Mouse (Mus musculus): ENCODE data around the gene Psme4. TPM values are rescaled to one million over a fixed set of nuclear protein-coding genes. Genes with fewer than 3 reads are reported as not detected.

Psme4 gene
- total RNA-seq (2014; rRNA removed), result 34.5 and 37.7 TPM in 2 replicates
- 10.2 and 11.1 TPM in 2 replicates for polyA plus RNA-seq (2015; fragmentation: Nextera tagmentation; extraction: Ambion mirVana)

DNA sequence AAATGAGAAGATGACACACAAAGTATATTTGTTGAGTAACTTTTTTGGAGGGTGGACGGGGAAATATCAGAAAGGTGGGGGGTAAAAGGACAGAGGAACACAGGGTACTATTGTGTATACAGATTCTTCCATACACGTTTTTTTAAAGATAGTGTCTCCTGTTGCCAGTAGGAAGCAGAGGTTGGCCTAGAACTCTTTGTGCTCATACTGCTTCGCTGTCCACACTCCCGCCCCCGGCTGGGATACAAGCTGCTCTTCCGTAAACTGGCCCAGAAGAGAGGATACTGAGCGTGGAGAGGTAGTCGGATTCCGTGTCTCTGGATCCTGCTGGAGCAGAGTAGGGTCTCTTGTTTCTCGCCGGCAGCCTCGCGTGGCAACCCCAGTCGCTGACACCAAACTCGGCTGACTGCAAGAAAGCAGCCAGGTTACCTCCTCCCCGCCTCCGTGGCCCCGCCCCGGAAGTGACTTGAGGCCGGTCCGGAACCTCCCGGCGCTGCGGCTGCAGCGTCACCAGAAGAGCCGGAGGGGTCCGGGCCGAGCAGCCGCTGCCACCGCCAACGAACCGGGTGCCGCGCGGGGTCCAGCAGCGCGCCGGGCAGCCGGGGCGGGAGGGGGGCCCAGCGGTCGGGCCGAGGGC lies at the start of gene Psme4:
TSS of gene Psme4 (plus strand) at position 460 of the 637 bp plus-strand sequence.
- ATAC-seq, result peak; percentile 99
- no peaks in the 10 kb centered on the region for H3K36me3 ChIP-seq (ENCODE audit: insufficient read depth, low read length)
- no peaks in the 10 kb centered on the region for H3K27me3 ChIP-seq (ENCODE audit: insufficient read depth, low read length)
- H3K9me3 ChIP-seq (ENCODE audit: low read length), result no peaks in the 10 kb centered on the region
- H3K9ac ChIP-seq (replicated peaks; ENCODE audit: low read length), result peak within 1 kb of the TSS; percentile 98
- peak; percentile 97 for DNase-seq (ENCODE audit: low spot score)
- TF ChIP-seq CTCF (IDR thresholded peaks at IDR 0.05; ENCODE audit: low read depth), result no peak
- WGBS, result under 1% methylated on average over 37 of the region's 43 CpGs
- H3K4me2 ChIP-seq (ENCODE audit: low read depth, low read length), result peak within 1 kb of the TSS; percentile 64
- peak within 1 kb of the TSS; percentile 100 for H3K4me3 ChIP-seq (ENCODE audit: low read length)
- H3K27ac ChIP-seq, result peak within 1 kb of the TSS; percentile 96
- H3K4me1 ChIP-seq (ENCODE audit: insufficient read depth, low read length), result peaks cover 4% of the 10 kb centered on the region

DNA sequence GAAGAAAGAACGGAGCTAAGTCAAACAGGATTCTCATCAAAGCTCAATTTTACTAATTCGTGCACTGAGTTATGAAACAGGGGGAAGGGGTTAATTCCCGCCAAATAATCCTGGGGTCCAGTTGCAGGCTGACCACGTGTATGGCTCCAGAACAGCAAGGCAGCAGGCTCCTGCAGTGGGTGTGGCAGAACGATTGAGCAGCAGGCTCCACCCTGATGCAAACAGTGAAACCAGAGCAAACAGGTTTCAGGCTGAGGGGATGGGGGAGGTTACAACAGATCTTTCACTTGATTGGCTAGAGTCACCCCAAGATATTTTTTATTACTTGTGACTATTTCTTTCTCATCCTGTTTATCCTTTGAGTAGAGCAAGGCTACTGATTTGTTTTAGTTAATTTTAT lies 48.1 kb upstream of the Psme4 start:
- H3K9ac ChIP-seq (replicated peaks; ENCODE audit: low read length), result no peak overlapping the region
- TF ChIP-seq CTCF (IDR thresholded peaks at IDR 0.05; ENCODE audit: low read depth), result no peak
- no peaks in the 10 kb centered on the region for H3K36me3 ChIP-seq (ENCODE audit: insufficient read depth, low read length)
- ATAC-seq (no peak), DNase-seq (ENCODE audit: low spot score) (no peak)
- H3K9me3 ChIP-seq (ENCODE audit: low read length), result no peaks in the 10 kb centered on the region
- no peaks in the 10 kb centered on the region for H3K27me3 ChIP-seq (ENCODE audit: insufficient read depth, low read length)
- no peak overlapping the region for H3K4me3 ChIP-seq (ENCODE audit: low read length)
- 61% methylated on average over 5 of the region's 5 CpGs for WGBS
- H3K4me1 ChIP-seq (ENCODE audit: insufficient read depth, low read length), result no peaks in the 10 kb centered on the region
- H3K4me2 ChIP-seq (ENCODE audit: low read depth, low read length), result no peak overlapping the region
- no peak overlapping the region for H3K27ac ChIP-seq

DNA sequence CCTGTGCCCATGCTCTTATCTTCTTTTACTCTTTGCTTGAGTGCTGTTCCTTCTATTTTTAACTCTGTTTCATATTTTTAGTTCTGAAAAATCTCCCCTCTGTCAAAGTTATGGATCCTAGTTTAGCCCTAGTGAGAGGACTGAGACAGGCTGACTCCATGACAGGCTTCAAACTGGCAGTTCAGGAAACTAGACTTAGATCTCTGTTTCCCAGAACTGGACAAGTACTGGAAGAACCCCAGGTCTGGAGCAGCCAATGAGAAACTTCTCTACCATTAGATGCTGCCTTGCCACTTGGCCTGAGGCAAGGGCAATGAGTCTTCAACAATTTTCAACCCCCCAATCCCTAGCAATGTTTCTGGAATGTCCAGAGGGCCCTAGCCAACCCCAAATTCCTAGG lies 40.8 kb upstream of the Psme4 start:
- TF ChIP-seq CTCF (IDR thresholded peaks at IDR 0.05; ENCODE audit: low read depth), result no peak
- Histone ChIP-seq H3K9me3 (ENCODE audit: low read length) (no peaks in the 10 kb centered on the region), H3K4me2 (ENCODE audit: low read depth, low read length) (no peak overlapping the region), H3K36me3 (ENCODE audit: insufficient read depth, low read length) (no peaks in the 10 kb centered on the region), H3K27ac (no peak overlapping the region), H3K4me3 (ENCODE audit: low read length) (no peak overlapping the region), H3K4me1 (ENCODE audit: insufficient read depth, low read length) (no peaks in the 10 kb centered on the region), H3K27me3 (ENCODE audit: insufficient read depth, low read length) (no peaks in the 10 kb centered on the region), H3K9ac (replicated peaks; ENCODE audit: low read length) (no peak overlapping the region)
- no peak for ATAC-seq
- no peak for DNase-seq (ENCODE audit: low spot score)

DNA sequence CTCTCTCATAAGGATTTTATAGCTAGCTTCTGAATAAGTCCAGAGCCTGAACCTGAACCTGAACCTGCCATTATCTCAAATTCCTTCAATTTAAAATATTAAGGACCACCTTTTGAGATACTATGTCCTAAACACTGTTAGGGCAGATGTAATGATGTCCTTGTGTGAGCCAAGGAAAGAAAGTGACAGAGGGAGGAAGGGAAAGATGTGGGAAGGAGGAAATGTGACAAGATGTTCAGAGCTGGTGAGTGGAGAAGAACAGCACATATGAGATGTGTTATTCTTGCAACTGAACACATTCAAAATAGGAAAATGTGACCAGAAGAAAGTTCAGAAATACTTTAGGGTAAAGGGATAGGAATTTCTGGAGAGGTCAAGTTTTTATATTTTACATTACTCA lies 38.1 kb upstream of the Psme4 start:
- H3K4me2 ChIP-seq (ENCODE audit: low read depth, low read length), result no peak overlapping the region
- H3K36me3 ChIP-seq (ENCODE audit: insufficient read depth, low read length), result no peaks in the 10 kb centered on the region
- no peak overlapping the region for H3K4me3 ChIP-seq (ENCODE audit: low read length)
- no peak overlapping the region for H3K9ac ChIP-seq (replicated peaks; ENCODE audit: low read length)
- H3K27ac ChIP-seq, result no peak overlapping the region
- no peak for TF ChIP-seq CTCF (IDR thresholded peaks at IDR 0.05; ENCODE audit: low read depth)
- no peaks in the 10 kb centered on the region for H3K9me3 ChIP-seq (ENCODE audit: low read length)
- H3K4me1 ChIP-seq (ENCODE audit: insufficient read depth, low read length), result no peaks in the 10 kb centered on the region
- ATAC-seq (no peak), DNase-seq (ENCODE audit: low spot score) (no peak)
- no peaks in the 10 kb centered on the region for H3K27me3 ChIP-seq (ENCODE audit: insufficient read depth, low read length)

DNA sequence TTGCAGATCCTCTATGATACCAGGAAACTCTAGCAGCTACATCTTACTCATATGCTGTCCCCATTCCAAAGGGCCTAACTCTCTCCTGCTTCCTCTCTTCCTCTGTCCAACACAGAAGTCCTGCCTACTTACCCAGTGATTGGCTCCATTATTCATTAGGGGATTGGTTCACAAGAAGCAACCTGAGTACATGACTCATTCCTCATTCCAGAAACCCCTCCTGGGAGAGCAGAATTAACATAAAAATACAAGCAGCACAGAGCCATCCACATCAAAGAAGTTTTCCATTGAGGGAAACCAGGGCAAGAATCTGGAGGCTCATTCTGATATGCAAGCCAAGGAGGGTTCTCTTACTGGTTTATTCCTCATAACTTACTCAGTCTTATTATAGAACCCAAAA lies 27.5 kb upstream of the Psme4 start:
- no peaks in the 10 kb centered on the region for H3K4me1 ChIP-seq (ENCODE audit: insufficient read depth, low read length)
- no peak overlapping the region for H3K4me3 ChIP-seq (ENCODE audit: low read length)
- DNase-seq (ENCODE audit: low spot score), result no peak
- H3K27me3 ChIP-seq (ENCODE audit: insufficient read depth, low read length), result no peaks in the 10 kb centered on the region
- H3K9me3 ChIP-seq (ENCODE audit: low read length), result no peaks in the 10 kb centered on the region
- no peaks in the 10 kb centered on the region for H3K36me3 ChIP-seq (ENCODE audit: insufficient read depth, low read length)
- H3K9ac ChIP-seq (replicated peaks; ENCODE audit: low read length), result no peak overlapping the region
- TF ChIP-seq CTCF (IDR thresholded peaks at IDR 0.05; ENCODE audit: low read depth), result no peak
- H3K4me2 ChIP-seq (ENCODE audit: low read depth, low read length), result no peak overlapping the region
- no peak overlapping the region for H3K27ac ChIP-seq
- ATAC-seq, result no peak

DNA sequence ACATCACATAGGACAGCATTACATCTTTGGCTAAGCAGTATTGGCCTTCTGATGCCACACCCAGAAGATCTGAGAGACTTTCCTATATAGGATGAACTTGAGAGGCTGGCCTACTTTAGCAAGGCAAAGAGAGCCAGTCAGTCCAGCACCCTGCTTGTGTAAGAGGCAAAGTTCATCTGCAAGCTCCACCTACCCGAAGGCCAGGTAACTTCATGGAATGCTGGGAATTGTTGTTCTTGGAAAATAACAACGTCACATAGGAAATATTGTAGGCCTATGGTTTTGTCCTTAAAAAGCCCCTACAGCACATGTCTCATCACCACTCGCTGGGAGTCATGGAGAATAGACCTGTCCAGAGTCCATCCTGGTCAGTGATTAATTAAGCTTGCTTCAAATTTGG lies 22.6 kb upstream of the Psme4 start:
- no peaks in the 10 kb centered on the region for H3K4me1 ChIP-seq (ENCODE audit: insufficient read depth, low read length)
- no peak overlapping the region for H3K4me3 ChIP-seq (ENCODE audit: low read length)
- no peaks in the 10 kb centered on the region for H3K9me3 ChIP-seq (ENCODE audit: low read length)
- WGBS, result 85% methylated on average over 3 of the region's 3 CpGs
- no peak for TF ChIP-seq CTCF (IDR thresholded peaks at IDR 0.05; ENCODE audit: low read depth)
- H3K36me3 ChIP-seq (ENCODE audit: insufficient read depth, low read length), result no peaks in the 10 kb centered on the region
- H3K4me2 ChIP-seq (ENCODE audit: low read depth, low read length), result no peak overlapping the region
- no peak overlapping the region for H3K9ac ChIP-seq (replicated peaks; ENCODE audit: low read length)
- no peak for DNase-seq (ENCODE audit: low spot score)
- H3K27me3 ChIP-seq (ENCODE audit: insufficient read depth, low read length), result no peaks in the 10 kb centered on the region
- H3K27ac ChIP-seq, result no peak overlapping the region
- ATAC-seq, result no peak

DNA sequence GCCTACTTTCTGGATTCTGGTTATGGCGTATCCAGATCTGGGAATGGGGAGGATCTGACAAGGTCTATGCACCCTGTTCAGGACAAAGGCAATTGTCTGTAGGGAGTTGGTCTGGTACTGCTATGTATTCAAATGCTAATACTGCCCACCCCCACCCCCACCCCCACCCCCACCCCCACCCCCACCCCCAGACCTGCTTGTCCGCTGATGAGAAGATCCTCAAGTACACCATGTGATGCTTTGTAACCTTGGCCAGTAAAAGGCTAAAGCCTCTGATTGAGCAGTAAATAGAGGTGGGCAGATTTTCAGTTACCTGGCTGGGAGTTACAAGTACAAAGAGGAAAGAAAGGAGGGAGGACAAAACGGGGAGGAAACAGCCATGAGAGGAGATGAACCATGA lies 21.9 kb upstream of the Psme4 start:
- H3K4me1 ChIP-seq (ENCODE audit: insufficient read depth, low read length), result no peaks in the 10 kb centered on the region
- H3K9ac ChIP-seq (replicated peaks; ENCODE audit: low read length), result no peak overlapping the region
- 31% methylated on average over 3 of the region's 3 CpGs for WGBS
- no peak overlapping the region for H3K4me3 ChIP-seq (ENCODE audit: low read length)
- ATAC-seq, result no peak
- no peaks in the 10 kb centered on the region for H3K36me3 ChIP-seq (ENCODE audit: insufficient read depth, low read length)
- no peak overlapping the region for H3K27ac ChIP-seq
- H3K27me3 ChIP-seq (ENCODE audit: insufficient read depth, low read length), result no peaks in the 10 kb centered on the region
- H3K4me2 ChIP-seq (ENCODE audit: low read depth, low read length), result no peak overlapping the region
- no peaks in the 10 kb centered on the region for H3K9me3 ChIP-seq (ENCODE audit: low read length)
- DNase-seq (ENCODE audit: low spot score), result no peak
- no peak for TF ChIP-seq CTCF (IDR thresholded peaks at IDR 0.05; ENCODE audit: low read depth)
